In the genomic region with DNA sequence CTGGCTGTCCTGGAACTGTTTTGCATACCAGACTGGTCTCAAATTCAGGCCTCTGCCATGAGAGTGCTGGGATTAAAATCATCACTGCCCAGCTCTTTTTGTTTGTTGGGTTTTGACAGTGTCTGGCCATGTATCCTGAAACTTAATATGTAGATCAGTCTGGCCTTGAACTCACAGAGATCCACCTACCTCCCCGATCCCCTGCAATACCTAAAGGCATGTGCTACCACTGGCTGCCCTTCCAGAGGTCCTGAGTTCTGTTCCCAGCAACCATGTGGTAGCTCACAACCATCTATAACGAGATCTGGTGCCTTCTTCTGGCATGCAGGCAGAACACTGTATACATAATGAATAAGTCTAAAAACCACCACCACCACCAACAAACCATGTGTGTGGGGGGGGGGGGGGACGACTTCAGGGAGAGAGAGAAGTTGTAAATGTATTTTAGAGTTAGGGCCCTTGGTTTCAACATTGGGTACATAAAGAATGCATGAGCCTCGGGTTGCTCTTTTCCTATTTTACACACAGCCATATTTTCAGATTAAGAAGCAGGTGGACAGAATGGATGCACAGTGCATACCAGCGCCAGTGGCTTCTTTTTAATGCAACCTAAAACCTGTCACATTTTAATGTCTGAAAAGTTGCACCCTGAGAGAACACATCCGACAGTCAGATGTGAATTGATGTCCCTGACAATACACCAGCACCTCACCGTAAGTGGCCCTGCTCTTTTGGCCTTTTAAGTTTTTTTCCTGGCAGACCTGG, we compare ENCODE assay signal across 8 mouse cellular contexts. TPM values are rescaled to one million over a fixed set of nuclear protein-coding genes. Genes with fewer than 3 reads are reported as not detected.
DNase-seq lines count a peak whose midpoint lies in the region; ATAC-seq and TF ChIP-seq lines count a peak whose summit lies in the region.

No protein-coding gene starts in this region.

- peaks cover 18% of the 10 kb centered on the region for H3K36me3 ChIP-seq in lung, embryonic 15.5 days
- 0 out of 2 replicates have a peak, but pooled peaks cover 11% of the 10 kb centered on the region for H3K36me3 ChIP-seq in intestine, postnatal 0 days (ENCODE audit: control insufficient read depth, insufficient read depth)

- H3K4me2 ChIP-seq in lung, embryonic 15.5 days = peak overlapping the region; percentile 97
- H3K4me2 ChIP-seq in intestine, postnatal 0 days (replicated peaks; ENCODE audit: low read depth) = peak overlapping the region; percentile 95

- no peak for ATAC-seq in lung, embryonic 15.5 days (ENCODE audit: borderline replicate concordance, extremely low read depth, low FRiP score, low TSS enrichment)
- ATAC-seq in intestine, postnatal 0 days = no peak
- ATAC-seq in frontal cortex, adult (ENCODE audit: low TSS enrichment) = no peak

- no peak for TF ChIP-seq POLR2A in cortical plate, adult 2 months (IDR thresholded peaks at IDR 0.05; ENCODE audit: extremely low read depth, insufficient read depth, low read length)

- WGBS in lung, embryonic 15.5 days = 19% methylated on average over 7 of the region's 7 CpGs
- 12% methylated on average over 7 of the region's 7 CpGs for WGBS in intestine, postnatal 0 days

- H3K9me3 ChIP-seq in lung, embryonic 15.5 days = no peaks in the 10 kb centered on the region
- H3K9me3 ChIP-seq in intestine, postnatal 0 days (ENCODE audit: control insufficient read depth) = no peaks in the 10 kb centered on the region

- H3K27me3 ChIP-seq in lung, embryonic 15.5 days = no peaks in the 10 kb centered on the region
- no peaks in the 10 kb centered on the region for H3K27me3 ChIP-seq in intestine, postnatal 0 days (replicated peaks; ENCODE audit: control insufficient read depth, insufficient read depth, low read length)

- DNase-seq in lung, postnatal 36 days = no peak
- peak; percentile 3 for DNase-seq in retina, embryonic 14.5 days (ENCODE audit: low spot score)
- DNase-seq in cerebellum, adult 9-10 months = no peak
- DNase-seq in thymus, postnatal 14 days = no peak

- TF ChIP-seq CTCF in cortical plate, adult 2 months (IDR thresholded peaks at IDR 0.05; ENCODE audit: extremely low read depth, insufficient read depth, low read length) = no peak
- no peak for TF ChIP-seq CTCF in intestine, postnatal 0 days (IDR thresholded peaks at IDR 0.05; ENCODE audit: low read depth)

- H3K9ac ChIP-seq in lung, embryonic 15.5 days = peak overlapping the region; percentile 88
- peak overlapping the region; percentile 76 for H3K9ac ChIP-seq in intestine, postnatal 0 days (ENCODE audit: low read depth, low read length)

- H3K4me1 ChIP-seq in lung, embryonic 15.5 days = peaks cover 25% of the 10 kb centered on the region
- peaks cover 1% of the 10 kb centered on the region; the same call in 1 of the 2 replicates for H3K4me1 ChIP-seq in cortical plate, adult 2 months (ENCODE audit: control insufficient read depth, insufficient read depth, low read length)
- H3K4me1 ChIP-seq in intestine, postnatal 0 days (replicated peaks; ENCODE audit: control insufficient read depth, insufficient read depth, low read length) = peaks cover 4% of the 10 kb centered on the region

- H3K4me3 ChIP-seq in lung, embryonic 15.5 days = peak overlapping the region; percentile 89
- H3K4me3 ChIP-seq in cortical plate, adult 2 months (ENCODE audit: insufficient read depth, low read length) = peak overlapping the region; percentile 99
- peak overlapping the region; percentile 79 for H3K4me3 ChIP-seq in intestine, postnatal 0 days (ENCODE audit: low read depth, low read length)

- H3K27ac ChIP-seq in lung, embryonic 15.5 days = peak overlapping the region; percentile 92
- peak overlapping the region; percentile 28; the same call in 1 of the 2 replicates for H3K27ac ChIP-seq in cortical plate, adult 2 months (ENCODE audit: insufficient read depth, low read length)
- peak overlapping the region; percentile 91 for H3K27ac ChIP-seq in intestine, postnatal 0 days (ENCODE audit: low read depth, low read length)

RNA-seq across cellular contexts. Expression of gene Myo19, which starts 0.8 kb away (rescaled TPM):
- 8.7 and 9.0 TPM in 2 replicates for polyA plus RNA-seq in lung, embryonic 15.5 days (2015; fragmentation: Nextera tagmentation; extraction: Ambion mirVana)
- polyA plus RNA-seq in cortical plate, adult 2 months (2012; rRNA removed) = 14.6 and 16.1 TPM in 2 replicates
- 3.6 and 3.9 TPM in 2 replicates for polyA plus RNA-seq in intestine, postnatal 0 days (2015; fragmentation: Nextera tagmentation; extraction: Ambion mirVana)

RNA-seq across cellular contexts. Expression of gene Pigw, which starts 0.9 kb away (rescaled TPM):
- polyA plus RNA-seq in lung, embryonic 15.5 days (2015; fragmentation: Nextera tagmentation; extraction: Ambion mirVana) = 2.8 and 3.6 TPM in 2 replicates
- 4.0 and 4.9 TPM in 2 replicates for polyA plus RNA-seq in cortical plate, adult 2 months (2012; rRNA removed)
- 1.3 and 1.5 TPM in 2 replicates for polyA plus RNA-seq in intestine, postnatal 0 days (2015; fragmentation: Nextera tagmentation; extraction: Ambion mirVana)

RNA-seq across cellular contexts. Expression of gene Ggnbp2, which starts 8.6 kb away (rescaled TPM):
- 61.2 and 65.4 TPM in 2 replicates for polyA plus RNA-seq in lung, embryonic 15.5 days (2015; fragmentation: Nextera tagmentation; extraction: Ambion mirVana)
- polyA plus RNA-seq in cortical plate, adult 2 months (2012; rRNA removed) = 104 and 108 TPM in 2 replicates
- polyA plus RNA-seq in intestine, postnatal 0 days (2015; fragmentation: Nextera tagmentation; extraction: Ambion mirVana) = 75.0 and 89.9 TPM in 2 replicates

RNA-seq across cellular contexts. Expression of gene Znhit3, which starts 37.0 kb away (rescaled TPM):
- 61.0 and 62.6 TPM in 2 replicates for polyA plus RNA-seq in lung, embryonic 15.5 days (2015; fragmentation: Nextera tagmentation; extraction: Ambion mirVana)
- polyA plus RNA-seq in cortical plate, adult 2 months (2012; rRNA removed) = 47.6 and 53.4 TPM in 2 replicates
- polyA plus RNA-seq in intestine, postnatal 0 days (2015; fragmentation: Nextera tagmentation; extraction: Ambion mirVana) = 22.6 and 23.5 TPM in 2 replicates

RNA-seq across cellular contexts. Expression of gene Dhrs11, which starts 50.4 kb away (rescaled TPM):
- polyA plus RNA-seq in lung, embryonic 15.5 days (2015; fragmentation: Nextera tagmentation; extraction: Ambion mirVana) = 14.2 and 14.7 TPM in 2 replicates
- 14.4 and 15.4 TPM in 2 replicates for polyA plus RNA-seq in cortical plate, adult 2 months (2012; rRNA removed)
- polyA plus RNA-seq in intestine, postnatal 0 days (2015; fragmentation: Nextera tagmentation; extraction: Ambion mirVana) = 129 and 141 TPM in 2 replicates

Comparison
In these comparisons a context has a peak if more than half of its experiments do, and no peak if none do; other contexts are left out.
1. H3K27ac ChIP-seq: peak in every context shown above with its lines; median percentile 92 in lung, embryonic 15.5 days; 91 in intestine, postnatal 0 days; 28 in cortical plate, adult 2 months.